Mouse (Mus musculus) forebrain, embryonic 13.5 days (tissue): Measurements from ENCODE around the gene Arfgap3. TPM values are rescaled to one million over a fixed set of nuclear protein-coding genes. Genes with fewer than 3 reads are reported as not detected.
"Not testable (repeated sequence)": the region's sequence is repeated elsewhere in the genome, so short reads cannot be mapped to it uniquely, and the experiment has no call there.

Source experiments
- ATAC-seq: fragments of 200-750 bp; cut with Nextera tagmentation; 2 replicates; pipeline ENCODE4 v1.8.0; 2017
- H3K27ac ChIP-seq: fragments of 300-500 bp; sonication (generic); 2 replicates; pipeline ENCODE4 v1.5.1; 2015; ENCODE audit warnings: inconsistent platforms, mild to moderate bottlenecking, moderate library complexity
- H3K27me3 ChIP-seq: fragments of 300-500 bp; sonication (generic); 2 replicates; pipeline ENCODE4 v1.6.1; 2015; ENCODE audit warnings: mild to moderate bottlenecking, inconsistent platforms
- H3K36me3 ChIP-seq: fragments of 300-500 bp; sonication (generic); 2 replicates; pipeline ENCODE4 v1.6.1; 2015; ENCODE audit warnings: mild to moderate bottlenecking, inconsistent platforms; ENCODE audit not compliant: poor library complexity, severe bottlenecking
- H3K4me1 ChIP-seq: fragments of 300-500 bp; sonication (generic); 2 replicates; pipeline ENCODE4 v1.6.1; 2015; ENCODE audit warnings: inconsistent platforms
- H3K4me2 ChIP-seq: fragments of 300-500 bp; sonication (generic); 2 replicates; pipeline ENCODE4 v1.6.1; 2015; ENCODE audit warnings: inconsistent platforms, mild to moderate bottlenecking, moderate library complexity
- H3K4me3 ChIP-seq: fragments of 300-500 bp; sonication (generic); 2 replicates; pipeline ENCODE4 v1.5.1; 2015; ENCODE audit warnings: mild to moderate bottlenecking, inconsistent platforms
- H3K9ac ChIP-seq: fragments of 300-500 bp; sonication (generic); 2 replicates; pipeline ENCODE4 v1.6.1; 2015; ENCODE audit warnings: mild to moderate bottlenecking, inconsistent platforms
- H3K9me3 ChIP-seq: fragments of 300-500 bp; sonication (generic); replicated peaks from 2 replicates; pipeline ENCODE4 v1.6.1; 2016; ENCODE audit warnings: inconsistent platforms
- WGBS: fragments of 180-500 bp; shearing (Covaris S2); methylation state at CpG from one replicate; pipeline ENCODE4 v1.1.7; 2015; 5-methylcytosine and 5-hydroxymethylcytosine counted together
- polyA plus RNA-seq: library from polyadenylated mRNA; unstranded; fragments of >200 nt; fragmentation: Nextera tagmentation; extraction: Ambion mirVana; gene quantifications from 2 replicates; pipeline ENCODE4 v1.2.1, GENCODE M21; 2015

Arfgap3 gene
- polyA plus RNA-seq, 1 experiment from 2014 or later, result 33.6 TPM

- Histone ChIP-seq H3K4me2 (no peak overlapping the region), H3K4me3 (no peak overlapping the region), H3K27me3 (no peaks in the 10 kb centered on the region), H3K27ac (no peak overlapping the region), H3K4me1 (no peaks in the 10 kb centered on the region; the same call in 1 of the 2 replicates), H3K9me3 (no peaks in the 10 kb centered on the region; the same call in 1 of the 2 replicates), H3K36me3 (no peaks in the 10 kb centered on the region), H3K9ac (no peak overlapping the region)
- no peak for ATAC-seq
Measured at GRCm38 (mm10) chr15:83365697-83366096, 15.7 kb upstream of the Arfgap3 start.

GRCm38 (mm10) chr15:83364194-83364593 lies 14.1 kb upstream of the Arfgap3 start:
- WGBS, result 72% methylated on average over 3 of the region's 3 CpGs
- Histone ChIP-seq H3K27me3 (no peaks in the 10 kb centered on the region), H3K27ac (no peak overlapping the region), H3K4me2 (no peak overlapping the region), H3K36me3 (no peaks in the 10 kb centered on the region), H3K4me3 (no peak overlapping the region), H3K9ac (no peak overlapping the region), H3K9me3 (no peaks in the 10 kb centered on the region; the same call in 1 of the 2 replicates), H3K4me1 (no peaks in the 10 kb centered on the region; the same call in 1 of the 2 replicates)
- ATAC-seq, result no peak

- not testable (repeated sequence) for ATAC-seq, H3K9ac ChIP-seq, H3K27ac ChIP-seq, H3K4me3 ChIP-seq, H3K36me3 ChIP-seq, H3K4me2 ChIP-seq, H3K27me3 ChIP-seq, H3K4me1 ChIP-seq, H3K9me3 ChIP-seq
- WGBS, result 91% methylated on average over 1 of the region's 1 CpGs
Measured at GRCm38 (mm10) chr15:83362813-83363212, 12.8 kb upstream of the Arfgap3 start.

GRCm38 (mm10) chr15:83360899-83361298 lies 10.9 kb upstream of the Arfgap3 start:
- not testable (repeated sequence) for H3K9ac ChIP-seq, H3K4me1 ChIP-seq, H3K27ac ChIP-seq, ATAC-seq, H3K36me3 ChIP-seq, H3K4me2 ChIP-seq, H3K4me3 ChIP-seq, H3K27me3 ChIP-seq, H3K9me3 ChIP-seq
- WGBS, result 74% methylated on average over 4 of the region's 5 CpGs

GRCm38 (mm10) chr15:83360140-83360539 lies 10.1 kb upstream of the Arfgap3 start:
- 81% methylated on average over 3 of the region's 3 CpGs for WGBS
- no peaks in the 10 kb centered on the region for H3K27me3 ChIP-seq
- H3K4me2 ChIP-seq, result no peak overlapping the region
- no peak for ATAC-seq
- H3K9me3 ChIP-seq, result no peaks in the 10 kb centered on the region
- no peaks in the 10 kb centered on the region for H3K4me1 ChIP-seq
- H3K36me3 ChIP-seq, result no peaks in the 10 kb centered on the region
- H3K4me3 ChIP-seq, result no peak overlapping the region
- H3K27ac ChIP-seq, result no peak overlapping the region
- H3K9ac ChIP-seq, result no peak overlapping the region

GRCm38 (mm10) chr15:83358476-83358875 lies 8.4 kb upstream of the Arfgap3 start:
- no peaks in the 10 kb centered on the region for H3K9me3 ChIP-seq
- no peaks in the 10 kb centered on the region for H3K4me1 ChIP-seq
- H3K9ac ChIP-seq, result no peak overlapping the region
- ATAC-seq, result no peak
- no peak overlapping the region for H3K4me2 ChIP-seq
- 90% methylated on average over 1 of the region's 1 CpGs for whole genome bisulfite sequencing
- no peak overlapping the region for H3K27ac ChIP-seq
- H3K4me3 ChIP-seq, result no peak overlapping the region
- H3K36me3 ChIP-seq, result no peaks in the 10 kb centered on the region
- H3K27me3 ChIP-seq, result no peaks in the 10 kb centered on the region

- no peak overlapping the region for H3K27ac ChIP-seq
- no peaks in the 10 kb centered on the region for H3K9me3 ChIP-seq
- H3K4me3 ChIP-seq, result no peak overlapping the region
- WGBS, result 84% methylated on average over 4 of the region's 4 CpGs
- H3K4me2 ChIP-seq, result no peak overlapping the region
- ATAC-seq, result no peak
- H3K4me1 ChIP-seq, result peaks cover 11% of the 10 kb centered on the region
- no peak overlapping the region for H3K9ac ChIP-seq
- no peaks in the 10 kb centered on the region for H3K36me3 ChIP-seq
- no peaks in the 10 kb centered on the region for H3K27me3 ChIP-seq
Measured at GRCm38 (mm10) chr15:83351546-83351945, 1.5 kb upstream of the Arfgap3 start.

GRCm38 (mm10) chr15:83350859-83351258 lies 812 bp upstream of the Arfgap3 start:
- H3K4me1 ChIP-seq, result peaks cover 11% of the 10 kb centered on the region
- ATAC-seq, result no peak
- no peaks in the 10 kb centered on the region for H3K9me3 ChIP-seq
- no peak overlapping the region for H3K27ac ChIP-seq
- no peak overlapping the region for H3K4me3 ChIP-seq
- peaks cover 3% of the 10 kb centered on the region; the same call in 1 of the 2 replicates for H3K36me3 ChIP-seq
- 67% methylated on average over 2 of the region's 2 CpGs for WGBS
- H3K4me2 ChIP-seq, result peak overlapping the region; percentile 92
- H3K27me3 ChIP-seq, result no peaks in the 10 kb centered on the region
- H3K9ac ChIP-seq, result peak overlapping the region; percentile 84; the same call in 1 of the 2 replicates

GRCm38 (mm10) chr15:83349225-83349953 lies 658 bp downstream of the Arfgap3 start:
- H3K36me3 ChIP-seq, result peaks cover 3% of the 10 kb centered on the region; the same call in 1 of the 2 replicates
- no peaks in the 10 kb centered on the region for H3K9me3 ChIP-seq
- 17% methylated on average over 8 of the region's 8 CpGs for WGBS
- H3K4me1 ChIP-seq, result peaks cover 11% of the 10 kb centered on the region
- H3K9ac ChIP-seq, result peak overlapping the region; percentile 84
- peak; percentile 28; the same call in 1 of the 2 replicates for ATAC-seq
- peak overlapping the region; percentile 92 for H3K4me2 ChIP-seq
- no peaks in the 10 kb centered on the region for H3K27me3 ChIP-seq
- no peak overlapping the region for H3K27ac ChIP-seq
- peak overlapping the region; percentile 87 for H3K4me3 ChIP-seq

GRCm38 (mm10) chr15:83348747-83349146 lies 1.3 kb downstream of the Arfgap3 start:
- Histone ChIP-seq H3K36me3 (peaks cover 3% of the 10 kb centered on the region; the same call in 1 of the 2 replicates), H3K27me3 (no peaks in the 10 kb centered on the region), H3K4me1 (peaks cover 11% of the 10 kb centered on the region), H3K27ac (no peak overlapping the region), H3K4me2 (peak overlapping the region; percentile 92), H3K4me3 (no peak overlapping the region), H3K9me3 (no peaks in the 10 kb centered on the region), H3K9ac (no peak overlapping the region)
- no peak for ATAC-seq
- whole genome bisulfite sequencing, result 82% methylated on average over 4 of the region's 4 CpGs

GRCm38 (mm10) chr15:83345898-83346529 lies 4.0 kb downstream of the Arfgap3 start:
- ATAC-seq, result no peak
- no peaks in the 10 kb centered on the region for H3K27me3 ChIP-seq
- 91% methylated on average over 15 of the region's 15 CpGs for WGBS
- peaks cover 11% of the 10 kb centered on the region for H3K4me1 ChIP-seq
- no peak overlapping the region for H3K4me3 ChIP-seq
- peaks cover 15% of the 10 kb centered on the region for H3K36me3 ChIP-seq
- no peak overlapping the region for H3K27ac ChIP-seq
- H3K4me2 ChIP-seq, result no peak overlapping the region
- no peak overlapping the region for H3K9ac ChIP-seq
- no peaks in the 10 kb centered on the region for H3K9me3 ChIP-seq

- Histone ChIP-seq H3K9ac (no peak overlapping the region), H3K27me3 (no peaks in the 10 kb centered on the region), H3K4me3 (no peak overlapping the region), H3K27ac (no peak overlapping the region), H3K4me1 (peaks cover 11% of the 10 kb centered on the region), H3K9me3 (no peaks in the 10 kb centered on the region), H3K36me3 (peaks cover 23% of the 10 kb centered on the region), H3K4me2 (no peak overlapping the region)
- no peak for ATAC-seq
- 80% methylated on average over 7 of the region's 7 CpGs for WGBS
Measured at GRCm38 (mm10) chr15:83344956-83345355, 5.1 kb downstream of the Arfgap3 start.
